Mouse (Mus musculus): ENCODE data around the gene Spag17. TPM values are rescaled to one million over a fixed set of nuclear protein-coding genes. Genes with fewer than 3 reads are reported as not detected.

The Spag17 gene
- total RNA-seq, 2 experiments from 2014 or later: 0.08 TPM; not detected in 1

DNA sequence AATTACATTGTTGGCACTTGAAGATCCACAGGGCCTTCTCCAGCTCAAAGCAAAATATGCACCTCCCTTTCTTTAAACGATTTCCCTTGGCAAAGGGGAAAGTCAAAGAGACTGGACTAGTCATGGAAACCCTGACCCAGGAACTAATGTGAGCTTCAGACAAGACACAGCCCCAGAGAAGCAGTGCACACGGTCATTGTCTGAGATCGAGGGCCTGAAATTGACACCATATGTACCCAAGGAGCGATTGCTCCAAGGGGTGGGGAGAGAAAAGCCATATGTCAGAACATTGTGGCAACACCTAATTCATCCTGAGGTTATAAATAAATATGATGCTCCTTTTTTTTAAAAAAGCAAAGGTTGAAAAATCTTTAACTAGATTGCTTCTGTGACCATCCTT is 80.7 kb downstream of the Spag17 start:
- DNase-seq: no peak

DNA sequence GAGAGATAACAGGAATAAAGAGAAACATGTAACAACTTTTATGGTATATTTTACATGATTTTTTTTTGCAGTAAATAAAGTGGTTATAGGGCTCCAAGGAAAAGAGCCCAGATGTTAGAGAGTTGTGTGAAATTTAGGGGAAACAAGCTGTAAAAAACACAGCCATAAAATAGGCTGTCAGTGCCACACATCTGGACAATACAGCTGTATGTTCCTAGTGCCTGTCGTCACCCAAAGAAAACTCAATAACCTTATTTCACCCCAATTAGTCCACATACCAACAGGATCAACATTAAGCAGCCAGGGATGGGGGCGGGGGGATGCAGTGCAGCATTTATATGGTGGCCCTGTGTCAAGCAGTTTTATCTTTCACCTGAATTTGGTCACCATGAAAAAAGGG is 81.1 kb downstream of the Spag17 start:
- DNase-seq: no peak

DNA sequence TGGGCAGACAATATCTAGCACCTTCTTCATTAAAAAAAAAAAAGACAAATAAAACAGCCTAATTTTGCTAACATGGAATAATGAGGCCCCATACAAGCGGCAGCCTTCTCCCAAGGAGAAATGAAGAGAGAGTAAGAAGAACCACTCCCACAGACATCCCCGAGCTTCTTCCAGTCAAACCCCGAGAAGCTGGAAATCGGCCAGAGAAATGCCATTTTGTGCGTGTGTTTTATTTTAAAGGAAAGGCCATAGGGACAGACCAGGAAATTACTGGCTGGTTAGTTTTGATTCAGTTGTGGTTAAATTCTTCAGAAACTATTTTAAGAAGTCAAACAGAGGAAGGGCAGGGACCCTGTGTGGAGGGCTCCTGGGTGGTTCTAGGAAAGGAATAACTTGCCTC is 85.6 kb downstream of the Spag17 start:
- no peak for DNase-seq

DNA sequence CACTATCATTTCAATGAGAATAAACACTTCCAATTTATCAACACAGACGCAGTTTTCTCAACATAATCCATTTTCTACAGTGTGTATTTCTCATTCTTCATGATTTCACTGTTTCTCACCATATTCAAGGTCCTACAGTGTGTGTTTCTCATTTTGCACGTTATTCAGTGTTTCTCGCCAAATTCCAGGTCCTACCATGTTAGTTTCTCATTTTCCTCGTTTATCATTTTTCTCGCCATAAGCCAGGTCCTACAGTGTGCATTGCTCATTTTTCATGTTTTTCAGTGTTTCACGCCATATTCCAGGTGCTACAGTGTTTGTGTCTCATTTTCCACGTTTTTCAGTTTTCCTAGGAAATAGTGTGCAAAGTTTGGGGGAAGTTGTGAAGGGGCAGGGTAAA is 95.8 kb downstream of the Spag17 start:
- DNase-seq: no peak

DNA sequence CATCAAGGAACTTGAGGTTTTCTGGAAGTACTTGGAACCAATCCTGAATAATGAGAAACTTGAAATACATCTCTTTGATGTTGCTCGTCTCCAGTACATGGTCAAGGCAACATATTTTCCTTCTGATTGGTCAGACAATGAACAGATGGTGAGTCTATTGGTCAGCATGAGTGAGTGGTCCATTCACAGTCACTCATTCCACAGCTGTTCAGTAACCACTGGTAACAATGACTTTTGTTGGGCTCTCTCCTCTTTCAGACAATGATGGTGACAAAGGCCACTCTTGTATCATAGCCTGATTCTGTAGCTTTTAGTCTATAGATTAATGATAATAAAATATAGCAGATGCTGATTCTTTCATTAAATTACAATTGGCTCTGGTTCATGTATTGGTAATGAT is 119.5 kb downstream of the Spag17 start:
- DNase-seq: no peak

DNA sequence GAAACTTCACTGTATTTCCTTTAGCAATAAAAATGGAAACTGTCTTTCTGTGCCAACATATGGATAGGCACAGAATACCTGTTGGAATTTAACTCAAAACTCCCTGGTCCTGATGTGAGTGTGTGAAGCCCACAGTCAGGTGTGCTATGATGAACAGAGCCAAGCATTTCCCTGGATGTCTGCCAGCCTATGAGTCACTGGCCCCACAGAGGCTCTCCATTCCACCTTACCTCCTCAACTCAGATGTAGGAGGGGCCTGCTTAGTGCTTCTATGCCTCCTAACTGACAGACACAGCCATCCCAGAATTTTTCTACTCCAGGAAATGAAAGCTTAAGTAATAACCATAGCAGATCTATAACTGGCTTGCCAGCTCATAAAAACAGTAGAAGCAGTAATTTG is 124.6 kb downstream of the Spag17 start:
- DNase-seq: no peak

DNA sequence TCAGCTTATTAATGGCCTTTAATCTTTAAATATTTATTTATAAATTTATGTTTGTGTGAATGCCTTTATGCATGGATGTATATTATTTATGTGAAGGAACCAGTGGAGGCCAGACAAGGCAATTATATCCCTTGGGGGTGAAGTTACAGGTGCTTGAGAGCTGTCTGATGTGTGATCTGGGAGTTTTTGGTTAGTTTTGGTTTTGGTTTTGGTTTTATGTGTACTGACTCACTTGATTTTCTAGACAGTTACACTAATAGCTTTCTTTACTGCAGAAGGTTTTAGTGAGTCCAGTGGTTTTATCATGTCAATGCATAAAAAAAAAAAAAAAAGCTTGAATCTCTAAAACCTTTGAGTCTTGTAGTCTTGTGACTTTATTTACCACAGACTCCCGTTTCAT is 128.9 kb downstream of the Spag17 start:
- DNase-seq: no peak

DNA sequence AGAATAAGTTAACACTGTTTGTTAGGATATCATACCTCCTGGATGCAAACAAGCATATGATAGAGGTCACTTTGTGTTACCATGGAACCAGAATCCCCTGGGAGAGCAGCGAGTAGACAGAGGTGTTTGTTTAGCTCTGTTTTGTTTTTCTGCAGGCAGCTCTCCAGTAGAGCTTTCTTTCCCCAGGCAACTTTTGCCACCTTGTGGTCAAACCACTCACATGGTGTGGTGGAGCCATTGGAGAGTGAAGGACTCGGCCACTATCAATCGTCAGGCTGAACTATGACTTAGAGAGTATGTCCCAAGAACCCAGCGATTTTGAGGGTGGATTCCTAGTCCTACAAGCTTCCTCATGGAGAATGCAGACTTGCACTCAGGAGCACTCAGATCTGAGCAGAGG is 146.1 kb downstream of the Spag17 start:
- DNase-seq: no peak

DNA sequence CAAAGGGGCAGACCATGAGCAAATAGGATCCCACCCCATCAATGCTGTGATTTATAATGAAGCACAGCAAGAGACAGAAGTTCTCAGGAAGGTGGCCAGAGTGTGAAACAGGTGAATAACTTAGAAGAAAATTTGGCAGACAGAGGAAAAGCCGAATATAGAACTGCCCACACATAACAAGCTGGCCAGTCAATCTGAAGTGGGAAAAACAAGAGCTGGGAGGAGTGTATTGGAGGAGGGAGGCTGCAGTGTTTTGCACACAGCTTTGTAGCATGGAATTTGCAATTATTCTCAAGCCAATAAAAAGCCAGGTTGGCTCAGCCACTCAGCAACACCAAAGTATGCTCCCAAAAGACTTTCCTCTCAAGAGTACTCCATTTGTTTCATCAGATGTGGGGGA is 147.8 kb downstream of the Spag17 start:
- no peak for DNase-seq

DNA sequence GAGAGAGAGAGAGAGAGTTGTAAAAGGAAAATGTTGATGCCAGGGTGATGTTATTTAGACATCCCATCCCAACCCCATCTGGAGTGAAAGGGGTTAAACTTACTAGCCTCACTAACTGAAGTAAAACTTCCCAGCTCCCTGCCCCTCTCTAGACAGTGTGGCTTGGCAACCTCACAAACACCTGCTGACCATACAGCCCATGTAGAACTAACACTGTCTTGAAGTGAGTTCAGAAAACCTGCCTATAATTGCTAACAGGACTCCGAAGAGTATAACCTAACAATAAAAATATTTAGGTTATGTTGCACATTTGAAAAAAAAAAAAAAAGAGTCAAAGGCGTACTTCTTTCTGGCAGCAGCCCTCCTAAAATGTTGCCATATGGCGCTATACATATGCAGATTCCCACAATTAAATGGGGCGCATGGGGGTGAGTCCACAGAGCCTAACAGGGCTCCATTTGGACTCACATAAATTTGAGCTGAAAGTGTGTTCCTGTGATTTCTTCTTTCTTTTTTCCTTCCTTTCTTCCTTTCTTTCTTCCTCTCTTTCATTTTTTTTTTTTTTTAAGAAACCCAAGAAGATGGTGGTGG is 149.3 kb downstream of the Spag17 start:
- DNase-seq: no peak

DNA sequence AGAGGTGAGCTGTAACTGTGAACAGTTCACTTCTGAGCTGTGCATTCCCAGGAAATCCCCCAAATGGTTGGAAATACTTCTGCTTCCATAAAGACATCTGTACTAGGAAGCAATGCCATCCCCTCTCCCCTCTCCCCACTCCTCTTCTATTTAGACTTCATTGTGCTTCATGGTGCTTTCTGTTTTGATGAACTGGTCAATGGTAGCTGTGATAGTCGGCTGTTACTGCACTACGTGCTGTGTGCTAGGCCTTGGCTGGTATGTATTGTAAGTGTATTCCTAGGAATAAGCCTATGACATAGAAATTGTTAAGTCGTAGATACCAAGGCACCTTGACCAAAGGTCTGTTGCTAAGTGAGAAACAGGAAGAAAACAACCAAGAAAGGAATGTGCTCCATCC is 149.9 kb downstream of the Spag17 start:
- no peak for DNase-seq

DNA sequence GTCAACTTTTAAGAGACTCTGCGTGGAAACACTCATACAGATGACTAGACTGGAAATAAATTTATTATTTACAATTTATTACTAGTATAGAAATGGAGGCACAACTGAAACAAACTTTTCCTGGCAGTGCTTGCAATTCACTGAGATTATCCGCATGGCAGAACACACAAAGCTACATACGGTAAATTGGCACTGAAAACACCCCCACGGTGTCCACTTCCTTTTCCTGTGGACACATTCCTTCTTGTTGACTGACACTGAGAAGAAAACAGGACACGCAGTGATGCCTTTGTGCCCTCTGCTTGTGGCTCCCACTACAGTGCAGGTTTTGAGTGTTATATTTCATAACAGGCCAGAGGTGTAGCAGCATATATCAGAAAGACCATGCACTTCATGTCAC is 151.6 kb downstream of the Spag17 start:
- DNase-seq: no peak

DNA sequence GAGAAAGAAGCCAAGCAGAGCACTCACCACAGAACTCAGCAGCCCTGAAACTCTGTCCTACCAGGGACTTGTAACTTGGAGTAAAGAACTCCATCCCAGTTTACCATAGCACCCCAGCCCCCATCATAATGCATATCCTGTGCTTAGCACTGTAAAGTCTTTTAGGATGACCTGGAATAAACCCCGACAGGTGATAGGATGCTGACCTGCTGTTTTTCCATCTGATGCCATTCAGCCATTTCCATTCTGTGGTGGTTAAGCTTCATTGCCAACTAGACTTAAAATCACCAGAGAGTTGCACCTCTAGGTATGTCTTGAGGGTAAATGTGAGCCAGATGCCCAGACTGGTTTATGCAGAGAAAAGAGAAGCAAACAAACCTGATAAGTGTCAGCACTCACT is 189.2 kb downstream of the Spag17 start:
- DNase-seq: no peak

DNA sequence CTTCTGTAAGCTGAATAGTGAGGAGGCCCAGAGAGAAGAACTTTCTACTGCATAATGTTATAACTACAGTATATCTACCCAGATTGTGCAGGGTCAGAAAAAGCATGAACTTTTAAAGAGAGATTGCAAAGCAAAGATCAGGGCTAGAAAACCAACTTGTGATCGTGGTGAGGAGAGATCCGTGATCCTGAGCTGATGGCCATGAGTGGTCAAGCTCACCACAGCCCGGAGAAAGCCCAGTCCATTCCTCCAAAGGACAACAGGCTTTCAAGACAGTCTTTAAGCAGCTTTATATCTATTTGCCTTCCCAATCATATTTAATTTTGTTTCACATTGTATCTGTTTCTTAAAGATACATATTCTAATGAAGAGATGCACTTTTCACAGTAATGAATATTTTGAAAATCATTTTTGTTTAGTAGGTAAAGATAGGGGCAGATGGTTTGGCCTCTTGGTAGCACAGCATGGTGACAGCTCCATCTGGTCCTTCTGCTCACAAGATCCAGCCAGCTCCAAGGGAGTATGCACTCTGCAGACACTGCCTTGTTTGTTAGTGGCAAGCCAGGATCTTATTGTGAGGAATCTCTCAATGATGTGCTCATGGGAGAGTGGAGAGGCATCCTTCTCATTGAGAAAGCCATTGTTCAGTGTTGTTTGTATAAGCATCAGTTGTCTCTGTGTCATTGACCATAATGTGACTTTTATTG is 217.3 kb downstream of the Spag17 start:
- no peak for DNase-seq

DNA sequence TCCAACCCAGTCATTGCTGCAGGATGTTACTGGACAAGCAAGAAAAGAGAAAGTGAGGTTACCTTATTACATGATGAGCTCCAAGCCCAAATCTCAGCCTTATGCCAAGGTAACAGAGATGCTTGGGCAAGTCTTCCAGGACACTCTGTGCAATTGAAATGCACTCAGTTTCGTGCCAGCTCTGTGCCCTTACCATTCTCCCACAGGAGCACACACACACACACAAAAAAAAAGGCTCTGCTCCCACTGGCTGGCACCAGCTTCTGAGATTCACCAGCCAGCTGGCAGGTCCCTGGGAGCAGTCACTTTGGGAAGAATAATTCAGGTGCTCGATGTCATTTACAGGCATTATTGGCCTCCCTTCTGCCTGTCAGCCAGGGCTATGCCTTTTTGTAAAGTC is 221.5 kb downstream of the Spag17 start:
- DNase-seq: no peak

DNA sequence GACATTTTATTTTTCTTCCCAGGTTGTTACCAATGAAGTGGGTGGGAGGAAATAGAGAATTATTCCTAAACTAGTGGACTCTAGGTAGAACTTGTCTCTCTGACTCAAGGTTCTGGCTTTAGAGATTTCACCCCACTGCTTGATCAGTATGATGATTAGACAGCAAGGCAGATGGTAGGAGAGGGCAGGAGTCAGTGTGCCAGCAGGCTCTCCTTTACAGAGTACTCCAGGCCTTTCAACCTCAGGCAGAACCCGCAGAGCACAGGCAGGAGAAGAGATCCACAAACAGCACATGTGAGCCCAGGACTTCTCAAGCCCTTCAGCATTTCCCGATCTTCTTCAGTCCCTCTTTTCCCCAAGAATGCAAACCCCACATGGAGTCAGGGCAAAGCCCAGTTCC is 233.5 kb downstream of the Spag17 start:
- no peak for DNase-seq

DNA sequence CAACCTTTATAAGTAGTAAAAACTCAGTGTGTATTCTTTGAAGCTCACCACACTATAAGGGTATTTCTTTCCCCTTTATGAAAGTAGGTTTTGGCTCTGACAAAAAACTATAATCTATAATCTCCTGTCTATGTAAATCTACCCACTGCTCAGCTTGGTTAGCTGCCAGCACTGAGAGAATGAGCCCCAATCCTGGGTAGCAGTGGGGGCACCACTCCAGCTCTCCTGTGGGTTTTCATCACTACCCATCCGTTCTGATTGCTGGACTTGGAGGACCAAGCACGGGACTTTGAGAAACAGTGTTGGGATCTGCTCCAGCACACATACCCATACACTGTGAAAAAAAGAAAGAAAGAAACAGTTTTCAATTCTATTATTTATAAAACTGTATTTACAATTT is 236.8 kb downstream of the Spag17 start:
- DNase-seq: no peak

DNA sequence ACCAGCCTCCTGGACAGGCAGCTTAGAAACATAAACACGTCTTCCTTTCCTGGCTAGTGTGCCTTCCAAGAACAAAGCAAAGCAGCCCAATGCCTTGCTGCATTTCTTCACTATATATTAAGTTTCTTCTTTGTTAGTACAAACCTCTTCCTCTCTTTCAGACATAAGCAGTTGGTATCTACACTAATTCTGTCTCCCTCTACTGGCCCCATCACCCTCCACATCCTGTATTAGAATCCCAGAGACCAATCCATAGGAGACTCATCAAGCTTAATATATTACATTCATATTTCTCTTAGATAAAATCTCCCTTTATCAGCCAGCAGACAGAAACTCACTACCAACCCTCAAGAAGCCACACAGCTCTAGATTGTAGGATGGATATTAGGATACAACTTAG is 237.2 kb downstream of the Spag17 start:
- DNase-seq: no peak

DNA sequence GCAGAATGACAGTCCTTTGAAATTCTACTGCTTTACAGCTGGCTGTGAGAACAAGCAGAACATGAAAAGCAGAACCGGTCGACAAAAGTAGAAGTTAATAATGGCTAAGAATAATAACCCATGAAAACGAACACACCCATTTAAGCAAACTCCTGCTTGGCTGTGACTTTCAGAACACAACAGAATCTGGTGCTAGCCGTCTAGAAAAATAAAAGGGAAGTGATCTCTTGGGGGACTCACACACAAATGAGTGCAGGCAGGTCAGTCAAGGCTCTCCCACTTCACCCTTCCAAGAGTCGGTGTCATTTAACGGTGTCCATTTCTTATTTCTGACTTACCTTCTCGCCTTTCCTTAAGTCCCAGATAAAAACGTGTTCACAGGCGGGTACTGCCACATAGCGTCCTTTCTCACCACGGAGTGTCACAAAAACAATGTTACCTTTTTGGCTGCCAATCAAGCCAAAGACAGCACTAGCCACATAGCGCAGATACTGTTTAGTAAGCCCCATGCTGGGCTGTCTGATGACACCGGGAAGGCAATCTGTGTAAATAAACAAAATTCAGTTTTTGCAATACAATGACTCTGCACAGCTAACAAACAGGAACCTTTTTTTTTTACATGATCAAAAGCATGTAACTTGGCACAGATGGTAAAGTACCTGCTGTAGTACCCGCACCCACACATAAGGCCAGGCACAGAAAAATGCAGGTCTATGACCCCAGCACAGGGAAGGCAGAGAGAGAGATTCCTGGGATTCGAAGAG is 275.7 kb downstream of the Spag17 start:
- peak in 1 of 2 experiments; percentile 7 for DNase-seq

DNA sequence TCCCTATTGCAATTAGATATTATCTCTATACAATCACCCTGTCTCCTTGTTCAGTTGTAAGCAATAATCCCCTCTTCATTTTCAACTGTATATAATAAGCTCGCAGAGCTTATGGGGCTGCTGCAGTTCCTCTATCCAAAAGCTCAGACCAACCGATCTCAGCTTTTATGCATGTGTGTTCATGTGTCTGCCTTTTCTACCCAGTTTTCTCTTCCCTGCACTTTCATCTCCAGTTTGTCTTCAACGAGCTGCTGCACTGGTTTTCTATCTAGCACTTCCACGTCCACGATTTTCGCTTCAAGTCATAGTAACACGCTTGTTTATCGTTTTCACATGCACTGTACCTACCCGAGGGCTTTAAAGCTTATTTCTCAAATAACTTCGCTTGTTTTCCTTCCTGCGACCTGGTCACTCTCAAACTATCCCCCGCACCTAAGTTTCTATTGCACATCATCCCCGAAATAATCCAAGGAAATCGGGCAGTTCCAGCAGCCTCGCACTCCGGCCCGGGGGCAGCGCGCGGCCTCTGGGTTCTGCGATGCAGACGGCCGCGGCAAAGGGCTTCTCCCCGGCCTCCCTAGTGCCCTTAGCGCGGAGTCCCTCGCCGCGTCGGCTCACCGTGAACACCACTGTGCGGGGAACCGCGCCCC is 276.6 kb downstream of the Spag17 start:
- no peak for DNase-seq

DNA sequence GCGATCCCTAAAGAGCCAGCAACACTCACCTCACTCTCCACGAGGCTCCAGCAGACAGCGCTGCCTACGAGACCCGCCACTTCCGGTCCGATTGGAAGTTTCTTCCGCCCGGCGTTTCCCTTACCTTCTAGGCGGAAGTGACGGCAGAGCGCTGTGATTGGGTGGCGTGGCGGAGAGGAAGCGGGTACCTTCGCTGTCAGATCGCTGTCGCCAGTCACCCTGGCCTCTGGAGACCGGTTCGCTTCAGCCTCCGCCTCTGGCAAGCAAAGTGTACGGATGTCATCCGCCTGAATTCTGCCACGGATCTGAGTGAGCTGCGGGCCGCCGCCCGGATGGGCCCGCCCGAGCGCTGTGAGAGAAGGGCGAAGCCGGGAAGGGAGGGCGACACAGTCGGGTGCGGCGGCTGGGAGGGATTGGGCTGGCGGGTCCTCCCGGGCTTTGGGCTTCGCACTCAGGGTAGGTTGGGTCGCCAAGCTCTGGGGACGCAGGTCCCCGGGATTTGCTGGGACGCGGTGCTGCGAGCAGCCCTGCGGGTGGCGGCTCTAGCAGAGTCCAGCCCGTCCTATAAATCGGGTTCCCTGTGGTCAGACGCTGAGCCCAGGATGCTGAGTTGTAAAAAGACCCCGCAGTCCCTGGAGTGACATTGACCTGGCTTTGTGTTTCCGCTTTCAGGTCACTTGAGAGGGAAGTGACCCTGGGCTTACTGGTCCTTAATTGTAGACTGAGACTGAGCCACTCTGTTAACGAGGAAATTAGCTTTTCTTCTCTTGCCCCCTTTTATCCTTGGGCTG is 277.3 kb downstream of the Spag17 start, which contains the start of the genes Gdap2 and Wdr3:
Gene Gdap2, plus strand, starts transcription at position 67 of the 791 bp plus-strand sequence.
Gene Wdr3, minus strand, starts transcription at position 93 of the 791 bp plus-strand sequence.
- DNase-seq: peak; percentile 97 to 98

DNA sequence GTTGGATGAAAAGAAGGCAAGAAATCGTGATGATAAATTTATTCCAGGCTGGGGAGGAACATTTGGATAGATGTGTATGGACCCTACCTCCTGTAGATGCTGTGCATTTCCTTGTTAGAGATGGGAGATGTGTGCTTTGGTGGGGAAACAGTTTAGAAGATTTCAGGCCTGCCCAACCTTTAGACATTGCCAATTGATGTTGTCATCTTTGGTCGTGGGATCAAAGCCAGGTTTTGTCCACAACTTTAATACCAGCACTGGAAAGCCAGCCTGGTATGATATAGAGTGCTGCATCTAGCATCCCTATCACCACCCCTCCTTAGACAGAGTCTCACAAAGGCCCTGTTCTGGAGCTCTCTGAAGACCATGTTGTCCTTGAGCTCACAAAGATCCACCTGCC is 278.4 kb downstream of the Spag17 start:
- DNase-seq: no peak
